Mouse (Mus musculus) brain, embryonic 18.5 days (tissue): ENCODE measurements around the gene Hsf4.
"Not testable (repeated sequence)": the region's sequence is repeated elsewhere in the genome, so short reads cannot be mapped to it uniquely, and the experiment has no call there.

Experiments
- DNase-seq: peaks from one replicate; pipeline ENCODE4 v3.0.0-alpha.2; 2012; ENCODE audit warnings: low read depth, low spot score

Gene Hsf4

GRCm38 (mm10) chr8:105285514-105285913 is 15.9 kb downstream of the Hsf4 start:
- no peak for DNase-seq

DNA sequence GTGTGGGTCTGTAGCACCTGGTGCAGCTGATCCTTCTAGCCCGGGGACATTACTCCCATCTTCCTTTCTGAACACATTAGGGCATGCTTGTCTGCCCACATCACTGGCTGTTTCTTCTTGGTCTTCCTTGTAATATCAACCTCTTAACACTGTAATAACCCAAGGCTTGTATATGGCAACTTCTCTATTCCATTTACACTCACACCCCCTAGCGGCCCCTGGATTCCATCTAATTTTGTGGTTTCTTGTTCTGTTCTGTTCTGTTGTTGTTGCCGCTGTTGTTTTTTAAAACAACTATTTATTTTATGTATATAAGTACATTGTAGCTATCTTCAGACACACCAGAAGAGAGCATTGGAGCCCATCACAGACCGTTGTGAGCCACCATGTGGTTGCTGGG is 17.3 kb downstream of the Hsf4 start:
- no peak for DNase-seq

DNA sequence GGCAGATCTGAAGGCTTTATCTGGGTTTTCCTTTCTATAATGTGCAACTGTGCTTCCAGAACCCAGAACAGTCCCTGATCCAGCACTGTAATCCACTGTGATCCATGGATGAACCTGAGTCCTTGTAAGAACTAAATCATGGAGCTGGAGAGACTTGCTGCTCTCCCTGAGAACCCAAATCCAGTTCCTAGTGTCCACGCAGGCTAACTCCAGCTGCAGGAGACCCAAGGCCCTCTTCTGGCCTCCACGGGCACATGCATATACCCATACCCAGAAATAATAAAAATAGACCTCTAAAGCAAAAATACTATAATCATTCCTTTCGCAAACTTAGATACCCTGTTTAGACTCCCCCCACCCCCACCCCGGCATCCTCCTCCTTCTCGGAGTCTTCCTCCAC is 18.6 kb downstream of the Hsf4 start:
- no peak for DNase-seq

- DNase-seq = peak; percentile 94
Observed at GRCm38 (mm10) chr8:105288958-105289732, 19.5 kb downstream of the Hsf4 start.

GRCm38 (mm10) chr8:105289805-105290460 is 20.3 kb downstream of the Hsf4 start, which contains the start of gene 4931428F04Rik:
Gene 4931428F04Rik (minus strand): TSS chr8:105289864.
- DNase-seq = no peak

- no peak for DNase-seq
Observed at GRCm38 (mm10) chr8:105290554-105291314, 21.1 kb downstream of the Hsf4 start.

- not testable (repeated sequence) for DNase-seq
Observed at GRCm38 (mm10) chr8:105291364-105291763, 21.8 kb downstream of the Hsf4 start.

GRCm38 (mm10) chr8:105291802-105292201 is 22.2 kb downstream of the Hsf4 start:
- DNase-seq = not testable (repeated sequence)

GRCm38 (mm10) chr8:105292471-105292870 is 22.9 kb downstream of the Hsf4 start:
- DNase-seq = no peak

DNA sequence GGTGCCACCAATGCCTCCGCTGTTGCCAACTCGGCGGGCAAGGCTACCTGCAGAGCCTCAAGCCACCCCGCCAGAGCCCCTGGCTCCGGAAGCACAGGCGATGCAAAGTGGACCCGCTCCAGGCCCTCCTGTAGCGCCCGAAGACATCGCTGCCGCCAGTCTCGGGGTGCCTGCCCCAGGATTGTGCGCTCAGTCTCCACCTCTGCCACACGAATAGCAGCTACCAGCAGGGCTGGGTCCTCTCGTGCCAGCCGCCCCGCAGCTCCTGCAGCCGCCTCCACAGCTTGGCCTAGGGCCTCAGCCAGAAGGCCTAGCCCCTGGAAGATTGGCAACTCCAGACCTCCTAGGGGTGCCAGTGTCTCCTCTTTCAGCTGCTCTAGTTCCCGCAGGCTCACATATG is 23.8 kb downstream of the Hsf4 start:
- no peak for DNase-seq

DNA sequence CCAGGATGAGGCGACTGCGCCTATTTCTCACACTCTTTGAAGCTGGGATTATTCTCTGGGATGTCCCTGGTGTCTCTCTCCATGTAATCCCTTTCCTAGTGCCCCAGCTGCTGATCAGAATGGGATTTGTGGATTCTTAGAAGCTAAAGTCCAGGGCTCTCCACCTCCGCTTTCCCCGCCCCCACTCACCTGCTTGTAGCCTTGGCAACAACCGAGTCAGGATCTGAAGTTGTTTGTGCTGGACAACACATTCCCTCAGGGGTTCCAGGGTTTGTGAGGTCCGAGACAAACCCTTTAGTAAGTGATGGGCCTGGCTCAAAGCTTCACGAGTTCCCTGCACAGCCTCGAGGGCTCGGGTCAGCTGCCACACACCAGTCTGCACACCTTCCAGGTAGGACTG is 25.2 kb downstream of the Hsf4 start:
- DNase-seq = no peak

GRCm38 (mm10) chr8:105295256-105295655 is 25.7 kb downstream of the Hsf4 start:
- no peak for DNase-seq

DNA sequence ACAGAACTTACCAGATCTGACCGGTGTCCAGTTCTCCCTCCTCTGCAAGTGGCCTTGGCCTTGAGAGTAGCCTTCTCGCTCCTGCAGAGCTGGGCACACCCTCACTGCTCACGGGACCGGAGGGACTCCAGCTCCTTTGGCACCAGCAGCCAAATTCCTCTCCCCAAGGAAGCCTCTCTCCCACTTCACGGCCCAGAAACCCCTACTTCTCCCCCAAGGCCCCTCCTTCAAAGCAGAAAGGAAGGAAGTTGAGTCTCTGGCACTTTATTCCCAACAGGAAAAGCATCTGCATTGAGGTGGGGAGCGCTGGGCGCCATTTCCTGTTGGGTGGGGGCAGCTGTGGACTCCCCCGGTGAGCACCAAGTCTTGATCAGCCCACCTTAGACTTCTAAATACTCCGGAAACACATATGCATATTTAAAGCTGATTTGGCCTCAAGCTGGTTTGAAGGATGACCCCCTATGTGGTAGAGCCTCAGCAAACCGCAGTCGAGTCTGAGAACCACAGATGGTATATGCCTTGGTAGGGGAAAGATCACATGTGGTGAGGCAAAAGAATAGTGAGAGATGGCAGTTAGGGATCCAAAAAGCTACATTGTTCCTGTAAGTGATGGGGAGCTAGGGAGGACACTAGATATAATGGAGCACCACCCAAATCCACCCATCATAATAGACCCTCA is 26.4 kb downstream of the Hsf4 start, which contains the start of gene Exoc3l:
TSS of gene Exoc3l (minus strand) at position 207 of the 679 bp plus-strand sequence.
- DNase-seq = no peak

- peak; percentile 74 for DNase-seq
Observed at GRCm38 (mm10) chr8:105297511-105298192, 28.1 kb downstream of the Hsf4 start, which contains the start of gene E2f4. Gene E2f4 (plus strand): TSS chr8:105297663.

- no peak for DNase-seq
Observed at GRCm38 (mm10) chr8:105298351-105299252, 29.0 kb downstream of the Hsf4 start.

DNA sequence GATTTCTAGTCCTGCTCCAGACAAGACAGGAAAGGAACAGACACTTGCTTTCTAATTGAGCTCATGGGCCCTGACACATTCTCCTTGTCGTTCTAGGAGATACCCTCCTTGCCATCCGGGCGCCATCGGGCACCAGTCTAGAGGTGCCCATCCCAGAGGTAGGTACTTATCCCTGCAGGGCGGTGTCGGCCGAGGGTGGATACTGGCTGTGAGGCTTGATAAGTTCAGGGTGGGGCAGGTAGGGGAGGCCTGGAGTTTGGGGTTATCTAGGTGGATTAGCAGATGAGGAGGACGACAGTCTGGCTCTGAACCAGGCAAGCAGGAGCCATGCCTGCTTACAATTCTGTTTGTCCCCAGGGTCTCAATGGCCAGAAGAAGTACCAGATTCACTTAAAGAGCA is 30.4 kb downstream of the Hsf4 start:
- DNase-seq = no peak

DNA sequence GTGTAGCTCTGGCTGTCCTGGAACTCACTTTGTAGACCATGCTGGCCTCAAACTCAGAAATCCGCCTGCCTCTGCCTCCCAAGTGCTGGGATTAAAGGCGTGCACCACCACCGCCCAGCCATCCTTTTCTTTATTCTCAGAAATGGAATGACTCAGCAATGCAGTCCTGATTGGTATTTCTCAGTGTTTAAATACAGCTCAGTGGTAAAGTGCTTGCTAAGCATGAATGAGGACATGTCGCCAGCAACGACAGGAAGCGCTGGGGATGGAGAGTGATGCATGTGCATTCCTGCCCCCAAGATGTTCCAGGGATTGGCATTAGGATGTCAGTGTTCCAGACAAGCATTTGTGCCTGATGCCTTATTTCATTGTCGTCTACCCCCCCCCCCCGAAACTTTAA is 33.8 kb downstream of the Hsf4 start:
- DNase-seq = no peak

- DNase-seq = no peak
Observed at GRCm38 (mm10) chr8:105303874-105304273, 34.3 kb downstream of the Hsf4 start.

DNA sequence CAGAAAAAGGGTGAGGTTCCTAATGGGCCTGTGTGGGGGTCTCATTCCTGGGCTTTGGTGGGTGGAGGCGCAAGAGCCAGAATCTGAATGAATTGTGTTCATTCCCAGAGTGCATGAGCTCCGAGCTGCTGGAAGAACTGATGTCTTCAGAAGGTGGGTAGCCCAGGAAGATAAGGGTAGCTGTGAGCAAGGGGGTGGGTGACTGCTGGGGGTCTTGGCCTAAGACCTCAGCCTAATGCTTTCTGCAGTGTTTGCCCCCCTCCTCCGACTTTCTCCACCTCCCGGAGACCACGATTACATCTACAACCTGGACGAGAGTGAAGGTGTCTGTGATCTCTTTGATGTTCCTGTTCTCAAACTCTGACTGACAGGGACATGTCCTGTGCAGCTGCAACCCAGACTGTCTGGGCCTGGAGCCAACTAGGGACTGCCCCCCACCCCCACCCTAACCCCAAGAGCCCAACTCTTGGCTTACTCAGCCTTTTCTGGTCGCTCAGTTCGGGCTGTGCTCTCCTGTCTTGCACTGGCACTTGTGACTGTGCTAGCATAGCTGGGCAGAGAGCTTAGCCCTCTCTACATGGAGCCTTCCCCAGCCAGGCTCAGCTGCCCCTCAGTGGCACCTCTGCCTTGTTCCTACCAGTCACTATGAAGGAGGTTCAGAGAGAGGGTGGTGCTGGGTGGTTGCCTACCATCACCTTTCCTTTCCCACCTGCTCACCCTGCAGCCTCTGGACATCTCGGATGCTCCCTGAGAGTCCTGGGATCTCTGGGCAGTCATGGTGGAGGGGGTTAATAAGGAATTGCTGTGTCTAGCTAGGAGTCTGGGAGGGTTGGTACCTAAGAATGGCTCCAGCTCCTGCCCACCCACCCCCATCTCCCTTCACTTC is 35.0 kb downstream of the Hsf4 start:
- no peak for DNase-seq
